Mouse (Mus musculus) CD4-positive, CD25-positive, alpha-beta regulatory T cell (primary cell): ENCODE data around the gene Flvcr1. TPM values are rescaled to one million over a fixed set of nuclear protein-coding genes. Genes with fewer than 3 reads are reported as not detected.

ENCODE experiments used
- polyA plus RNA-seq: library from polyadenylated mRNA; unstranded; fragments of 100-300 nt; shearing (Covaris generic); gene quantifications from one replicate; pipeline ENCODE4 v1.2.1, GENCODE M21; 2017

The Flvcr1 gene
- polyA plus RNA-seq: 18.3 TPM

GRCm38 (mm10) chr1:191026021-191026713 lies at the start of gene Flvcr1:
Flvcr1 (minus strand) TSS chr1:191026158.

GRCm38 (mm10) chr1:191062781-191063485 lies 37.0 kb upstream of the Flvcr1 start, which contains the start of the genes Tatdn3 and Nsl1:
Tatdn3 (minus strand) TSS chr1:191062932.
Nsl1 (plus strand) TSS chr1:191063012.

GRCm38 (mm10) chr1:191036554-191037334 lies 10.8 kb upstream of the Flvcr1 start, which contains the start of gene Spata45:
Spata45 (plus strand) TSS chr1:191036639.

GRCm38 (mm10) chr1:190979100-190979563 lies 46.8 kb downstream of the Flvcr1 start, which contains the start of gene Vash2:
Vash2 (minus strand) TSS chr1:190979296.

Other genes with a start within 250 kb of the Flvcr1 start
- gene Rps6kc1, start 114.4 kb downstream of the Flvcr1 start, polyA plus RNA-seq: 8.6 TPM
- 84.8 TPM for gene Angel2, start 101.0 kb downstream of the Flvcr1 start, polyA plus RNA-seq
- 0.06 TPM for gene Vash2, start 46.9 kb downstream of the Flvcr1 start, polyA plus RNA-seq
- gene Spata45, start 10.5 kb upstream of the Flvcr1 start, polyA plus RNA-seq: not detected
- 14.8 TPM for gene Tatdn3, start 36.8 kb upstream of the Flvcr1 start, polyA plus RNA-seq
- gene Nsl1, start 36.9 kb upstream of the Flvcr1 start, polyA plus RNA-seq: 2.3 TPM
- gene Batf3, start 71.7 kb upstream of the Flvcr1 start, polyA plus RNA-seq: 0.30 TPM
- gene Fam71a, start 138.7 kb upstream of the Flvcr1 start, polyA plus RNA-seq: not detected
- 0.32 TPM for gene Atf3, start 191.9 kb upstream of the Flvcr1 start, polyA plus RNA-seq